Mouse (Mus musculus) yolk sac, embryonic 10.5 days (tissue): Measurements from ENCODE around the gene Krtap1-5.
A peak's percentile ranks its signal among the peaks of the same experiment; 100 is the strongest.
"Not testable (repeated sequence)": the region's sequence is repeated elsewhere in the genome, so short reads cannot be mapped to it uniquely, and the experiment has no call there.

Experiments
- DNase-seq: peaks from one replicate; pipeline ENCODE4 v3.0.0-alpha.2; 2017; ENCODE audit warnings: low spot score

Krtap1-5 gene

GRCm38 (mm10) chr11:99580636-99581035 is at the start of gene Krtap1-5:
Gene Krtap1-5 (minus strand): TSS chr11:99581016.
- no peak for DNase-seq

- DNase-seq = no peak
Measured at GRCm38 (mm10) chr11:99628138-99628537, 47.3 kb upstream of the Krtap1-5 start, which contains the start of gene Krtap4-1. Gene Krtap4-1 (minus strand): TSS chr11:99628238.

GRCm38 (mm10) chr11:99620335-99620734 is 39.5 kb upstream of the Krtap1-5 start, which contains the start of gene Gm11562:
Gene Gm11562 (minus strand): TSS chr11:99620435.
- DNase-seq = no peak

GRCm38 (mm10) chr11:99614796-99615363 is 34.1 kb upstream of the Krtap1-5 start, which contains the start of gene Krtap2-4:
Gene Krtap2-4 (minus strand): TSS chr11:99614846.
- DNase-seq = no peak

GRCm38 (mm10) chr11:99610089-99610488 is 29.3 kb upstream of the Krtap1-5 start, which contains the start of gene Gm11937:
Gene Gm11937 (minus strand): TSS chr11:99610189.
- not testable (repeated sequence) for DNase-seq

GRCm38 (mm10) chr11:99609126-99609525 is 28.3 kb upstream of the Krtap1-5 start:
- DNase-seq = no peak

- DNase-seq = not testable (repeated sequence)
Measured at GRCm38 (mm10) chr11:99603208-99603607, 22.4 kb upstream of the Krtap1-5 start, which contains the start of gene Gm11938. Gene Gm11938 (minus strand): TSS chr11:99603308.

- DNase-seq = not testable (repeated sequence)
Measured at GRCm38 (mm10) chr11:99597742-99598141, 16.9 kb upstream of the Krtap1-5 start, which contains the start of gene Krtap9-3. Gene Krtap9-3 (minus strand): TSS chr11:99598105.

- DNase-seq = no peak
Measured at GRCm38 (mm10) chr11:99590981-99591380, 10.2 kb upstream of the Krtap1-5 start, which contains the start of gene Krtap1-3. Gene Krtap1-3 (minus strand): TSS chr11:99591339.

GRCm38 (mm10) chr11:99585096-99585495 is 4.3 kb upstream of the Krtap1-5 start:
- DNase-seq = no peak

- DNase-seq = no peak
Measured at GRCm38 (mm10) chr11:99583245-99583704, 2.5 kb upstream of the Krtap1-5 start, which contains the start of gene Krtap1-4. Gene Krtap1-4 (minus strand): TSS chr11:99583654.

- DNase-seq = no peak
Measured at GRCm38 (mm10) chr11:99581564-99581963, 748 bp upstream of the Krtap1-5 start.

GRCm38 (mm10) chr11:99581051-99581450 is 235 bp upstream of the Krtap1-5 start:
- DNase-seq = no peak

- DNase-seq = peak; percentile 56
Measured at GRCm38 (mm10) chr11:99574106-99574505, 6.7 kb downstream of the Krtap1-5 start.

GRCm38 (mm10) chr11:99573164-99573563 is 7.7 kb downstream of the Krtap1-5 start:
- no peak for DNase-seq

GRCm38 (mm10) chr11:99566530-99566929 is 14.3 kb downstream of the Krtap1-5 start, which contains the start of gene Krtap3-1:
Gene Krtap3-1 (minus strand): TSS chr11:99566630.
- DNase-seq = no peak

- DNase-seq = no peak
Measured at GRCm38 (mm10) chr11:99562580-99562979, 18.2 kb downstream of the Krtap1-5 start.

- DNase-seq = no peak
Measured at GRCm38 (mm10) chr11:99559366-99559765, 21.4 kb downstream of the Krtap1-5 start, which contains the start of gene Gm11939. Gene Gm11939 (minus strand): TSS chr11:99559466.

GRCm38 (mm10) chr11:99557976-99558745 is 22.7 kb downstream of the Krtap1-5 start:
- DNase-seq = no peak

- DNase-seq = no peak
Measured at GRCm38 (mm10) chr11:99556753-99557152, 24.1 kb downstream of the Krtap1-5 start, which contains the start of gene Krtap3-2. Gene Krtap3-2 (minus strand): TSS chr11:99556853.

GRCm38 (mm10) chr11:99556195-99556594 is 24.6 kb downstream of the Krtap1-5 start:
- DNase-seq = no peak

GRCm38 (mm10) chr11:99550765-99551164 is 30.1 kb downstream of the Krtap1-5 start, which contains the start of gene Krtap3-3:
Gene Krtap3-3 (minus strand): TSS chr11:99550865.
- DNase-seq = no peak
